Mouse (Mus musculus) kidney, adult 2 months (tissue): Measurements from ENCODE around the gene Tcp10b.
"Not testable (repeated sequence)": the region's sequence is repeated elsewhere in the genome, so short reads cannot be mapped to it uniquely, and the experiment has no call there.

Experiments used
- CTCF ChIP-seq: fragments of 200-500 bp; conservative IDR thresholded peaks from 2 replicates; pipeline ENCODE4 v1.5.1; 2011; ENCODE audit warnings: low read depth, mild to moderate bottlenecking, control low read depth, low read length, moderate library complexity, mixed read lengths; ENCODE audit not compliant: insufficient read depth, insufficient read length
- POLR2A ChIP-seq: fragments of 200-500 bp; IDR thresholded peaks from one replicate; pipeline ENCODE4 v1.6.1; 2011; ENCODE audit warnings: low read depth, low read length, control low read depth

GRCm38 (mm10) chr17:13067864-13068385, 7.0 kb downstream of the Tcp10b start:
- not testable (repeated sequence) for TF ChIP-seq POLR2A, CTCF
